Mouse (Mus musculus) hindbrain, embryonic 10.5 days (tissue): ENCODE results near the gene Lrwd1. TPM values are rescaled to one million over a fixed set of nuclear protein-coding genes. Genes with fewer than 3 reads are reported as not detected.

Source experiments
- DNase-seq: peaks from one replicate; pipeline ENCODE4 v3.0.0-alpha.2; 2017; ENCODE audit warnings: low spot score
- H3K27ac ChIP-seq: fragments of 300-500 bp; sonication (generic); 2 replicates; pipeline ENCODE4 v1.5.1; 2016; ENCODE audit warnings: mild to moderate bottlenecking, moderate library complexity
- H3K27me3 ChIP-seq: fragments of 300-500 bp; sonication (generic); 2 replicates; pipeline ENCODE4 v1.6.1; 2016; ENCODE audit warnings: mild to moderate bottlenecking; ENCODE audit not compliant: poor library complexity, insufficient read depth, severe bottlenecking
- H3K36me3 ChIP-seq: fragments of 300-500 bp; sonication (generic); 2 replicates; pipeline ENCODE4 v1.6.1; 2016; ENCODE audit warnings: mild to moderate bottlenecking, moderate library complexity
- H3K4me1 ChIP-seq: fragments of 300-500 bp; sonication (generic); replicated peaks from 2 replicates; pipeline ENCODE4 v1.6.1; 2016; ENCODE audit warnings: mild to moderate bottlenecking
- H3K4me3 ChIP-seq: fragments of 300-500 bp; sonication (generic); 2 replicates; pipeline ENCODE4 v1.5.1; 2016; ENCODE audit warnings: mild to moderate bottlenecking, moderate library complexity
- H3K9me3 ChIP-seq: fragments of 300-500 bp; sonication (generic); 2 replicates; pipeline ENCODE4 v1.6.1; 2016; ENCODE audit warnings: mild to moderate bottlenecking, moderate library complexity
- WGBS: fragments of 180-500 bp; shearing (Covaris S2); methylation state at CpG from one replicate; pipeline ENCODE4 v1.1.7; 2016; 5-methylcytosine and 5-hydroxymethylcytosine counted together
- polyA plus RNA-seq: library from polyadenylated mRNA; unstranded; fragments of >200 nt; fragmentation: Nextera tagmentation; extraction: Ambion mirVana; gene quantifications from 2 replicates; pipeline ENCODE4 v1.2.1, GENCODE M21; 2016

Gene Lrwd1
- polyA plus RNA-seq, 1 experiment from 2014 or later = 54.3 TPM

DNA sequence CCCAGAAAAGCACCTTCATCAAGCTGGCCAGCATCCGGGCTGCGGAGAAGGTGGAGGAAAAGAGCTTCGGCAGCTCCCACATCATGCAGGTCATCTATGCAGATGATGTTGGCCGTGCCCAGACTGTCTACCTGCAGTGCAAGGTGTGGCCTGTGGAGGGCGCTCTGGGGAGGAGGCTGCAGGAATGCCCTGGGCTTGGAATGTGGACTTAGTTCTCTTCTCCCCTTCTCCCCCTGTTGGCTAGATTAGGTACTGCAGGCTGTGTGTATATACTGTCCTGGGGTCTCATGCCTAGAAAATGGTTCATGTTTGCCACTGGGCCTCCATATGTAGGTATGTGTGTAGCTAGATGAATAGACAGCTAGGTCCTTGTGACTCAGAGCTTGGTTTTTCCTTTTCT, 31.4 kb downstream of the Lrwd1 start:
- H3K27me3 ChIP-seq = peaks cover 39% of the 10 kb centered on the region
- H3K36me3 ChIP-seq = no peaks in the 10 kb centered on the region; the same call in 1 of the 2 replicates
- no peak overlapping the region for H3K4me3 ChIP-seq
- no peak overlapping the region for H3K27ac ChIP-seq
- H3K4me1 ChIP-seq = peaks cover 10% of the 10 kb centered on the region
- DNase-seq = no peak
- peaks cover 5% of the 10 kb centered on the region; the same call in 1 of the 2 replicates for H3K9me3 ChIP-seq
- 86% methylated on average over 5 of the region's 5 CpGs for WGBS

DNA sequence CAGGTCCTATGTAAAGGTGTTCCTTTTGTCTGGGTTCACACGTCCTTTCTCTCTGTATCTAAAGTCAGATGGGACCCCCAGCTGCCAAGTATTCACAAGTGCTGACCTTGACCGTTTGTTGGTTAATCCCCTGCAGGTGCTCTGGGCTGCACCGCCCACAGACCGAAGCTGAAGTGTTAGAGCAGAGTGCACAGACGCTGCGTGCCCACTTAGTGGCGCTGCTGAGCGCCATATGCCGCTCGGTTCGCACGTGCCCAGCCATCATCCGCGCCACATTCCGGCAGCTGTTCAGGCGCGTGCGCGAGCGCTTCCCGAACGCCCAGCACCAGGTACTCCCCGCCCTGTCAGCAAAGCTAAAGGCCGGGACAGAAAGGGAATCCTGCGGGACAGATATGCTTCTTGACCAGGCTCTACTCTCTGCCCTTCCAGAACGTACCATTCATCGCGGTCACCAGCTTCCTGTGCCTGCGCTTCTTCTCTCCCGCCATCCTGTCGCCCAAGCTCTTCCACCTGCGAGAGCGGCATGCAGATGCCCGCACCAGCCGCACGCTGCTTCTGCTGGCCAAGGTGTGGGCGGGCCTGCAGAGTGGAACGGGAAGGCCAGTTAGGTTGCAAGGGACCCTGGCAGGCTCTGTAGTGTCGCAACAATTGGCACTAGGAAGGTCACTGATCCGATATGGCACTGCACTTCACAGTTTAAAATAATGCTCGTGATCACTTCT, 33.6 kb downstream of the Lrwd1 start:
- Histone ChIP-seq H3K4me1 (peaks cover 10% of the 10 kb centered on the region), H3K9me3 (peaks cover 5% of the 10 kb centered on the region; the same call in 1 of the 2 replicates), H3K27ac (peak overlapping the region; percentile 69; the same call in 1 of the 2 replicates), H3K27me3 (peaks cover 39% of the 10 kb centered on the region), H3K4me3 (peak overlapping the region; percentile 49), H3K36me3 (no peaks in the 10 kb centered on the region; the same call in 1 of the 2 replicates)
- WGBS = 7% methylated on average over 41 of the region's 41 CpGs
- peak; percentile 71 for DNase-seq

DNA sequence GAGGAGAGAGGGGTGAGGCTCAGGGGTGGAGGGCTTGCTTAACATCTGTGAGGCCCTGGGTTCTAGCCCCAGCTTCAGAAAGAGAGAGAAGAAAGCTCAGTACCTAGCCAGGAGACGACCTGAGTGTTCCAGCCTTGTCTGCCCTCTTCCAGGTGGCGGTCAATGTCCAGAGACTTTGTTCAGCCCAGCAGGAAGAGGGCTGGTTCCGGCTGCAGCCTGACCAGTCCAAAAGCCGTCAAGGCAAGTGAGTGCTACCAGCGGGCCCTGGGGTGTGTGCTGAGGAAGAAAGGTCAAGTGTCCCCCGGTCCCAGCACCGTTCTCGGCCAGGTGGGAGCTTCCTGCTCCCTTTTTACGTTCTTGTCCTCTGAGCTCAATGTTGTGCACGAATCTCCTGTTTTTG, 37.3 kb downstream of the Lrwd1 start:
- no peak for DNase-seq
- no peaks in the 10 kb centered on the region for H3K36me3 ChIP-seq
- peaks cover 26% of the 10 kb centered on the region for H3K4me1 ChIP-seq
- no peak overlapping the region for H3K27ac ChIP-seq
- WGBS = 85% methylated on average over 10 of the region's 10 CpGs
- no peaks in the 10 kb centered on the region for H3K9me3 ChIP-seq
- no peak overlapping the region for H3K4me3 ChIP-seq
- peaks cover 32% of the 10 kb centered on the region for H3K27me3 ChIP-seq

DNA sequence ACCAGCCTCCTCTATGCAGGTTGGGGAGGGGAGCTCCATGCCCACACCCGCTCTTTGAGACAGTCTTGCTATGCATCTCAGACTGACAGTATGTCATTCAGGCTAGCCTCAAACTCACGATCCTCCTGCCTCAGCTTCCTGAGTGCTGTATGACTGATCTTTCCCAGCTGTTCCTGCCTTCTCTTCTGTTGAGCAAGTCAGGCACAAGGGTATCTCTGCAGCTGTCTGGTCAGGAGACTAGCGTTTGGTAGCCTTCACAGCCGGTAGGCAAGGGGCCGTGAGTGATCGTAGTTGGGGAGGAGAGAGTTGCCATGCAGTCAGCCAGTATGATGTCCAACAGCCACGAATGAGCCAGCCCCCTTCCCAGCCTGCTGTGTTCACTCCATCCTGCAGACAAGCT, 40.8 kb downstream of the Lrwd1 start:
- DNase-seq = no peak
- H3K36me3 ChIP-seq = no peaks in the 10 kb centered on the region
- peaks cover 3% of the 10 kb centered on the region; the same call in 1 of the 2 replicates for H3K27me3 ChIP-seq
- H3K9me3 ChIP-seq = no peaks in the 10 kb centered on the region
- no peak overlapping the region for H3K27ac ChIP-seq
- H3K4me3 ChIP-seq = no peak overlapping the region
- 74% methylated on average over 7 of the region's 7 CpGs for WGBS
- H3K4me1 ChIP-seq = peaks cover 16% of the 10 kb centered on the region

DNA sequence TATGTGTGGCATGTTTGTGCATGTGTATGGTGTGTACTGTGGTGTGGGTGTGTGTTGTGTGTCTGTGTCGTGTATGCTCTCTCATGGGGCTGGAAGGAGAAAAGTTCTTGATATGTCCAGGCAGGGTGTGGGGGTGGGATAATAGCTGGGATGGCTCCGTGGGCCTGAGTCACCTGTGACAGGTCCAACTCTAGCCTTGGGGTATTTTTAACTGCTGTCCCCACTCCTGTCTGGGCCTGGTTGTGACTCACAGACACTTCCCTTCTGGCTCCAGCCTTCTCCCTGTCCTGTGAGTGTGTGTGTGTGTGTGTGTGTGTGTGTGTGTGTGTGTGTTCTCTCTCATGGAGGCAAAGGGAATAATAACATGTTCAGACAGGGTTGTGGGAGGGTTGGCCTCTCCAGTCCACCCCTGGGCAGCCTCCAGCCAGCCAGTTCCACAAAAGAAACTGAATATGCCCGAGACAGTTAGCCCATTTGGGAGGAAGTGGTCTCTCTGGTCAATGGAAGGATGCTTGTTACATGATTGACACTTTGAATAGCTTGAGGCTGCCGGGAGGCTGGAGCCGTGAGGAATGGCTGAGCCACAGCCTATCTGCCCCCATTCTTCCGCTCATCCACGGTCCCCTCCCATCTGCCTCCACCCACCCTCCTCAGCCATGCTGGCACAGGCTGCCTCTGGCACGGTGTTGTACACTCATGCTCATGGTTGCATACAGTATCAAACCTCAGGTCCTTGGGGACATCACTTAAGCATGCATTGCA, 41.4 kb downstream of the Lrwd1 start:
- Histone ChIP-seq H3K36me3 (no peaks in the 10 kb centered on the region), H3K9me3 (no peaks in the 10 kb centered on the region), H3K27ac (peak overlapping the region; percentile 29; the same call in 1 of the 2 replicates), H3K27me3 (peaks cover 3% of the 10 kb centered on the region; the same call in 1 of the 2 replicates), H3K4me1 (peaks cover 16% of the 10 kb centered on the region), H3K4me3 (no peak overlapping the region; the same call in 1 of the 2 replicates)
- 55% methylated on average over 8 of the region's 8 CpGs for WGBS
- DNase-seq = no peak

DNA sequence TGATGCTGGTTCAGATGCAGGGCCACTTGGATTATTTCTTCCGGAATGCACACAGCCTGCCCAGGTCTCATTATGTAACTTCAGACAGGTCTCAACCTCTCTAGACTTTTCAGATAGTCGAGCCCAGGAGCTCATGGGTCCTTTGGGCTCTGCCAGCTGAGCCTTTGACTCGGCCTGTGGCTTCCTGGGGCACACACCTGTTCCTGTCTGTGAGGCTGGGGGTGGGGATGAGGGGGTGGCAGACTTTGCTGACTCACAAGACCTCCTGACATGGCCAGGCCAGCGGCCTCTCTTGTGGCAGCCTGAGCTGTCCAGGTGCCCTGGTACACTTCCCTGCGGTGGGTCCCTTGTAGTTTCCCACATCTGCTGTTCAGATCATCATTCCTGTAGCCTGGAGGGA, 43.9 kb downstream of the Lrwd1 start:
- H3K4me3 ChIP-seq = no peak overlapping the region
- no peaks in the 10 kb centered on the region for H3K9me3 ChIP-seq
- H3K27me3 ChIP-seq = peaks cover 16% of the 10 kb centered on the region
- H3K36me3 ChIP-seq = no peaks in the 10 kb centered on the region
- H3K4me1 ChIP-seq = peaks cover 27% of the 10 kb centered on the region
- WGBS = 61% methylated on average over 5 of the region's 5 CpGs
- H3K27ac ChIP-seq = no peak overlapping the region
- no peak for DNase-seq

DNA sequence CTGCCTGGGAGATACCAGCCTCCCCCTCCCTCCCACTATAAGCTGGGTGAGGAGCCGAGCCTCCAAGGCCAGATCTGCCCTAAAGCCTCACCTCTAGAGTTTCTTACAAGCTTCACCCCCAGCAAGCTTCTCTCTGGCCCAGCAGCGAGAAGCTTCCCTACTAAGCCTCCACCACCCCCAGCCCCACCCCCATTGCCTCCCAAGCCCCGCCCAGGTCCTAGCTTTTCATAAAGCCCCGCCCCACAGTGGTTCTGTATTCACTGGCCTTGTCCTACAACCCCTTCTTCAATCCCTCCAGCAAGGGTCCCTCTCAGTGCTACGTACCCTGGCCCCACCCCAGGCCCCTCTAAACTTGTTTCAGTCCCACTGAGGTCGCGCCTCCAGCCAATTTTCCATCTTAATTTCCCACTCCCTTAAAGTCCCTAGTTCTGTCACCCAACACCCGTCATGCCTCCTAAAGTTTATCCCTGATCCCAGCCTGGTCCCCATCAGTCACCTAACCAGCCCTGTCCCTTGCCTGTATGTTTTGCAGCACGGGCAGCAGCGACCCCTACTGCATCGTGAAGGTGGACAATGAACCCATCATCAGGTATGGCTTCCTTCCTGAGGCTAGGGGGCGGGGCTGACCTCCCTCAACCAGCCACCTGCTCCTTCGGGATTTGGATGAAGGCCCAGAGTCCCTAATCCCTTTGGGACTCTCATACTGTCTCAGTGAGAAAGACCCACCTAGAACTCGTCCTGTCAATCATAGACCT, 46.9 kb downstream of the Lrwd1 start:
- no peaks in the 10 kb centered on the region for H3K36me3 ChIP-seq
- H3K9me3 ChIP-seq = no peaks in the 10 kb centered on the region
- 15% methylated on average over 14 of the region's 14 CpGs for WGBS
- peaks cover 30% of the 10 kb centered on the region for H3K4me1 ChIP-seq
- no peak for DNase-seq
- H3K27ac ChIP-seq = no peak overlapping the region
- no peak overlapping the region for H3K4me3 ChIP-seq
- H3K27me3 ChIP-seq = peaks cover 45% of the 10 kb centered on the region

DNA sequence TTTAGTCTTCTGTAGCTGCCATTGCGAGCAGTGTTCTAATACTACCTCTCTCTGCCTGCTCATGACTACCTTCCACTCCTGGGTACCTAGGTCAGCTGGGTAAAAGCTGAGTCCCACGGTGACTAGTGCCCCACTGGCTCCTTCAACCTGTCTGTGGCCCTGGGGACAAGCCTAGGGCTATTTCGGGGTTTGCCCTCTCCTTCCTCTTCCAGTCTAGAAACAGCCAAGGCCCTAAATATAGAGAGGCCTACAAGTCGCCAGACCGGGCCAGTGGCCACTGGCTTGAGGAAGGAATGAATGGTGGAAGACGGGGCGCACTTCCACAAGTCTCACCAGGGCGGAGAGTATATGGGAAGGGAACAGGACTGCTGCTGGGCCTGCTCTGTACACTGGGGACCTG, 49.6 kb downstream of the Lrwd1 start:
- H3K36me3 ChIP-seq = no peaks in the 10 kb centered on the region
- H3K4me3 ChIP-seq = no peak overlapping the region
- peaks cover 48% of the 10 kb centered on the region for H3K27me3 ChIP-seq
- no peak overlapping the region for H3K27ac ChIP-seq
- no peak for DNase-seq
- H3K4me1 ChIP-seq = peaks cover 37% of the 10 kb centered on the region
- H3K9me3 ChIP-seq = no peaks in the 10 kb centered on the region
- 90% methylated on average over 8 of the region's 8 CpGs for WGBS

DNA sequence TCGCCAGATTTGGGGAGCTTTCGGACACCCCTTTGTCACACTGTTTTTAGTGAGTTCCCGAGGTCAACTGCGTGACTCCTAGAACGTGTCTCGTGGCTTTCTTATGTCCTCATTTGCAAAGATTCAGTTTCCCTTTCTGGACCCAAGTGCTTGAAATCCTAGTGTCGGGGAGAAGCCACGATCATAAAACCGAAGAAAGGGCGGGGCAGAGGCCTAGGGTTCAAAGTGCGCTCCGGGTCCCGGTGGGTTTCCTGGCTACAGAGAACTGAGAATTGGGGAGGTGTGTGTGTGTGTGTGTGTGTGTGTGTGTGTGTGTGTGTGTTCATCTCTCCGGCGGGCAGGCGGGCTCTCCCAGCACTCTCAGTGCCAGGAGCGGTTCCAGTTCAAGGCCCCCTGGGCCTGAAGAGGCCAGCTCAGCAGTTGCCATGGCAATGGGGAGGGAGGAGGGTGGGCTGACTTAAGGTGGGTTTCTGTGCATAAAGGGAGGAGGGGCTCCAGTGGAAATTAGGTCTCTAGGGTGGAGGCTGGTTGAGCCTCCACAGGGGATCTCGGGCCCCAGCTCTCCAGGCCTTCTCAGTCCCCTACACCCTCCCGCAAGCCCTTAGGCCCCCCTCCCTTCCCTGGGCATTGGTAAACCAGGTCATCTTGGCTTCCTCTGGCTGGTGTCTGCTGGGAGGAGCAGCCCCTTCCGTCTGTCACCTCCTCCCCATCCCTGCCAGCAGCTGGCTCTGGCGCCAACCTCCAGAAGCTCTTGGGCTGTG, 50.8 kb downstream of the Lrwd1 start:
- Histone ChIP-seq H3K9me3 (no peaks in the 10 kb centered on the region), H3K4me3 (peak overlapping the region; percentile 63), H3K4me1 (peaks cover 37% of the 10 kb centered on the region), H3K27me3 (peaks cover 45% of the 10 kb centered on the region), H3K36me3 (no peaks in the 10 kb centered on the region), H3K27ac (peak overlapping the region; percentile 62; the same call in 1 of the 2 replicates)
- peak; percentile 53 for DNase-seq
- 5% methylated on average over 21 of the region's 21 CpGs for WGBS

DNA sequence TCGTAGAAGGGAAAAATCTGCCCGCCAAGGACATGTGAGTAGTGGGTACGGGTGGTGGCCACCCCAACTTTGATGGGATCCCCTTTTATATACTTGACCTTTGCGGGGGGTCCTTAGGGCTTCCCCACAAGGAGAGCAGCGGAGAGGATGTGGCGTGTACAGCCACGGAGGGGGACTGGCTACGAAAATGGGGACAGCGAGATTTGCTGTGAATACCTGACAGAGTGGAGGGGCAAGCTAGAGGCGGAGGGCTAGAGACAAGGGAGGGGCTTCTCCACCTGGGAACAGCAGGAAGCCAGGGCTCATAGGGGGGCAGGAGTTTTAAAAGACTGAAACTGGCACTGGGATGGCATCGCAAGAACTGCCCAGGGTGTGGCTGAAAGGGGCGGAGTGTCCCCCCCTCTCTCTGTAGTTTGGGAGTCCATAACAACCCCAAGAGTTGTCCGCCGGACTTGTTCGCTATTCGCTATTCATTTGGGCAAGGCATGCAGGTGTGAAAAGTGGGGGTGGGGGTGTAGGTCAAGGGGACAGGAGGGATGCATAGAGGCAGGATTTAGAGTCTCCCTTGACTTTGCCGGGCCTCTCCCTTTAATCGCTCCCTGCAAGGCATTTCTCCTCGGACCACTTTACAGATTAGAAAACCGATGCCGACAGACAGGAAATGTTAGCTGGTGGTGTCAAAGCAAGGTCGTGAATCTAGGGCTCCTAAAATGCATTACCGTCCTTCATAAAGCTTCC, 51.6 kb downstream of the Lrwd1 start:
- no peak for DNase-seq
- Histone ChIP-seq H3K36me3 (no peaks in the 10 kb centered on the region), H3K4me1 (peaks cover 36% of the 10 kb centered on the region), H3K27ac (peak overlapping the region; percentile 57), H3K27me3 (peaks cover 45% of the 10 kb centered on the region), H3K4me3 (peak overlapping the region; percentile 63), H3K9me3 (no peaks in the 10 kb centered on the region)
- 2% methylated on average over 23 of the region's 23 CpGs for WGBS

DNA sequence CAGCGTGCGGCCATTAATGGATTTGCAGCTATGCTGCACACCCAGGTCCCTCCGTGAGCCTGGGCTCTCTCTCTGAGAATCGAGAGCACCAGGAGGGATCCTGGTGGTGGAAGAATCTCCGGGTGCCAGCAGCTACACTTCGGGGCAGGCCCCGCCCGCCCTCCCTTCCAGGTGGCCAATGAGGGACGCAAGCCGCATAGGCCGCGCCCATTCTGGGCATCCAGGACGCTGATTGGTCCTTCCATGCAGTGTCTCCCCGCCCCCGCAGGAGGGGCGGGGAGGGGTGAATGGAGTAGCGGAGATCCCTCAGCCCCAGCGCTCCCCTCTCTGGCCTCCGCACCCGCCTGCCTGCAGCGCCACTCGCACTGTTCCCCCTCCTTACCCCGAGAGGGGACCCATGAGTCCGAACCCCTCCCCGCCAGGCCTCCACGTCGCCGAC, 52.2 kb downstream of the Lrwd1 start, which contains the start of gene Rasa4:
TSS of gene Rasa4 (plus strand) at position 248 of the 439 bp plus-strand sequence.
- Histone ChIP-seq H3K4me3 (peak within 1 kb of the TSS; percentile 63), H3K4me1 (peaks cover 30% of the 10 kb centered on the region), H3K27ac (peak within 1 kb of the TSS; percentile 57), H3K36me3 (no peaks in the 10 kb centered on the region), H3K27me3 (peaks cover 43% of the 10 kb centered on the region), H3K9me3 (no peaks in the 10 kb centered on the region)
- peak; percentile 92 for DNase-seq
- under 1% methylated on average over 28 of the region's 28 CpGs for WGBS
